Mouse (Mus musculus): ENCODE results near the gene Asic1.

The Asic1 gene

GRCm38 (mm10) chr15:99701999-99702900 is 32.1 kb downstream of the Asic1 start, which contains the start of gene Smarcd1:
TSS of gene Smarcd1 (plus strand) at chr15:99702129.
- peak; percentile 88 for DNase-seq (ENCODE audit: low spot score)

- no peak for DNase-seq (ENCODE audit: low spot score)
These were observed 32.9 kb downstream of the Asic1 start for GRCm38 (mm10) chr15:99703104-99703503.

- DNase-seq (ENCODE audit: low spot score) = no peak
These were observed 33.5 kb downstream of the Asic1 start for GRCm38 (mm10) chr15:99703676-99704040.

GRCm38 (mm10) chr15:99704041-99704681 is 34.0 kb downstream of the Asic1 start:
- DNase-seq (ENCODE audit: low spot score) = no peak

- DNase-seq (ENCODE audit: low spot score) = no peak
These were observed 34.7 kb downstream of the Asic1 start for GRCm38 (mm10) chr15:99704881-99705280.

GRCm38 (mm10) chr15:99705440-99706048 is 35.4 kb downstream of the Asic1 start, which contains the start of gene Gm17349:
TSS of gene Gm17349 (minus strand) at chr15:99705490.
- DNase-seq (ENCODE audit: low spot score) = no peak

- DNase-seq (ENCODE audit: low spot score) = no peak
These were observed 38.0 kb downstream of the Asic1 start for GRCm38 (mm10) chr15:99708176-99708575.

- DNase-seq (ENCODE audit: low spot score) = no peak
These were observed 40.3 kb downstream of the Asic1 start for GRCm38 (mm10) chr15:99710221-99711190.

GRCm38 (mm10) chr15:99711491-99711890 is 41.3 kb downstream of the Asic1 start:
- no peak for DNase-seq (ENCODE audit: low spot score)

- DNase-seq (ENCODE audit: low spot score) = no peak
These were observed 42.7 kb downstream of the Asic1 start for GRCm38 (mm10) chr15:99712666-99713559.

- no peak for DNase-seq (ENCODE audit: low spot score)
These were observed 43.4 kb downstream of the Asic1 start for GRCm38 (mm10) chr15:99713569-99713968.

GRCm38 (mm10) chr15:99714206-99714605 is 44.0 kb downstream of the Asic1 start:
- no peak for DNase-seq (ENCODE audit: low spot score)

GRCm38 (mm10) chr15:99714858-99715257 is 44.7 kb downstream of the Asic1 start:
- DNase-seq (ENCODE audit: low spot score) = peak; percentile 88

- no peak for DNase-seq (ENCODE audit: low spot score)
These were observed 45.2 kb downstream of the Asic1 start for GRCm38 (mm10) chr15:99715361-99715865.

GRCm38 (mm10) chr15:99715982-99716746 is 46.0 kb downstream of the Asic1 start:
- DNase-seq (ENCODE audit: low spot score) = no peak

GRCm38 (mm10) chr15:99716814-99717213 is 46.6 kb downstream of the Asic1 start:
- DNase-seq (ENCODE audit: low spot score) = no peak

GRCm38 (mm10) chr15:99717386-99718334 is 47.5 kb downstream of the Asic1 start, which contains the start of gene Gpd1:
TSS of gene Gpd1 (plus strand) at chr15:99717515.
- DNase-seq (ENCODE audit: low spot score) = no peak

- no peak for DNase-seq (ENCODE audit: low spot score)
These were observed 48.4 kb downstream of the Asic1 start for GRCm38 (mm10) chr15:99718461-99719021.

Data from left cerebral cortex, adult 11 months (tissue).